Mouse (Mus musculus): ENCODE results near the gene Unkl.

The Unkl gene

DNA sequence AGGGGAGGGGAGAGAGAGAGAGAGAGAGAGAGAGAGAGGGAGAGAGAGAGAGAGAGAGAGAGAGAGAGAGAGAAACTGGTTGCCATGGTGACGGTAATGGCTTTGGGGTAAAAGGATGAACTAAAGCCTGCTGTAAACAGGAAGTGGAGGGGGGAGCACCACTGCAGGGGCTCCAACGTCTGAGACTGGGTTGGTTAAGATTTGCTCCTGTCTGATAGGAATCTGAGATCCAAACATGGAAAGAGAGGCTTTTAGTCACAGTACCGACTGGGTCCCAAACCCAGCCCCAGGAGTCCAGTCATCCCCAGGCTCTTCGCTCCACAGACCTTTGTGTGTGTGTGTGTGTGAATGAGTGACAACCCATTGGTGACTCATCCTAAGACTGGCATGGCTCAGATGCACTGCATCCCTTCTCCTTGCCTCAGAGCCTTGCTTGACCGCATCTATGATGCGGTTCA, 69.6 kb downstream of the Unkl start:
- DNase-seq: no peak

DNA sequence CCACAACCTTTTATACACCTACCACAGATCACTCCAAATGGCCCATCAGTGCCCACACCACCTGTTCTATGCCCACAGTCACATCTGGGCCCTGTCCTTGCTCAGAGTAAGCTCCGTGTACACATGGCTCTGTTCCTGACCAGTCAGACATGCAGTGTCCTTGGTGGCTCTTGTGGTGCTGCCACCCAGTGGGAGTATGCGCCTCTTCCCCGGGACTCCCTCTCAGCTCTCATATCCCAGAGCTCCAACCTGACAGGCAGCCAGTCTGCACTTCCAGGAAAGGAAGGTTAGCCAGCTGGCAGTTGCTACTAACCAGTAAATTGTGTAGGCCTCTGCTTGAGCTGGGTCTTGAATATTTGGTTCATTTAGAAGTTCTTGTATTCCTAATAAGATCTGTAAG, 76.3 kb downstream of the Unkl start:
- DNase-seq: no peak

GRCm38 (mm10) chr17:25270795-25271335, 82.7 kb downstream of the Unkl start:
- DNase-seq: no peak

GRCm38 (mm10) chr17:25272326-25272725, 84.1 kb downstream of the Unkl start:
- DNase-seq: no peak

DNA sequence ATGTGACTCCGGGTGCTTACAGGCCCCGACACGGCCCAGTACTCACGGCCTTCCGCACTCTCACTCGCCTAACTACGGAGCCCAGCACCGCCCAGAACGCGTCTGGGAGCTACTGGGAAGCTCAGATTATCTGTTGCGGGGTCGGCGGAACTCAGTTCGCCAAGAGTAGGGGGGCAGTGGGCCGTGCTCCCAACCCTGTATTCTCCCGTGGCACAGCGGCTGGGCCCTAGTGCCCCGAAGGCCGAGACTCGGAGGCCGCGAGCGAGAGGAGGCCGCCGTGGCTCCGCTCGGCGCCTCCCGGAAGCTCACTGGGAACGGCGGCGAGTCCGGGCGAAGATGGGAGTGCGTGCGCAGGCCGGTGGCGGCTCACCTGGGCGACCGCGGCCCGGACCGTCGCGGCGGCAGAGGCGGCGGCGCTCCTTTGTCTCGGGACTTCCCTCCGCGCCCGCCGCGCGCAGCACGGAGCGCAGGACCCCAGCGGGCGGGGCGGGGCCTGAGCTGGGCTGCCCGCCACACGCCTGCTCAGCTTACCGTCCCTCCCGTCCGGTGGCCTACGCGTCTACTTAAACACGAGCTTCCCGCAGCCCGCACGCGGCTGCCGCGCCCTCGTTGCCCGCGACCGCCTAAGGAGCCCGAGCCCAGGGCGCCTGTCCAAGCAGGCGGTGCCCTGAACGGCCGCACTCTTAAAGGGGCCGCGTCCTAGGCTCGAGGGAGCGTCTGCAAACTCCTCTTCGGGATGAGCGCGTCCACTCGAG, 84.9 kb downstream of the Unkl start:
- DNase-seq: peak; percentile 81

GRCm38 (mm10) chr17:25273706-25274501, 85.7 kb downstream of the Unkl start:
- DNase-seq: peak; percentile 88

- DNase-seq: no peak
Observed at GRCm38 (mm10) chr17:25274571-25275346, 86.6 kb downstream of the Unkl start, which contains the start of gene Ube2i. Ube2i (minus strand) TSS chr17:25274622.

GRCm38 (mm10) chr17:25275833-25276232, 87.6 kb downstream of the Unkl start:
- no peak for DNase-seq

GRCm38 (mm10) chr17:25282133-25282532, 93.9 kb downstream of the Unkl start:
- DNase-seq: no peak

Measured in right cerebral cortex, postnatal 14 days (tissue).